Comparison of ENCODE assay signal across 8 mouse cellular contexts in the genomic region with DNA sequence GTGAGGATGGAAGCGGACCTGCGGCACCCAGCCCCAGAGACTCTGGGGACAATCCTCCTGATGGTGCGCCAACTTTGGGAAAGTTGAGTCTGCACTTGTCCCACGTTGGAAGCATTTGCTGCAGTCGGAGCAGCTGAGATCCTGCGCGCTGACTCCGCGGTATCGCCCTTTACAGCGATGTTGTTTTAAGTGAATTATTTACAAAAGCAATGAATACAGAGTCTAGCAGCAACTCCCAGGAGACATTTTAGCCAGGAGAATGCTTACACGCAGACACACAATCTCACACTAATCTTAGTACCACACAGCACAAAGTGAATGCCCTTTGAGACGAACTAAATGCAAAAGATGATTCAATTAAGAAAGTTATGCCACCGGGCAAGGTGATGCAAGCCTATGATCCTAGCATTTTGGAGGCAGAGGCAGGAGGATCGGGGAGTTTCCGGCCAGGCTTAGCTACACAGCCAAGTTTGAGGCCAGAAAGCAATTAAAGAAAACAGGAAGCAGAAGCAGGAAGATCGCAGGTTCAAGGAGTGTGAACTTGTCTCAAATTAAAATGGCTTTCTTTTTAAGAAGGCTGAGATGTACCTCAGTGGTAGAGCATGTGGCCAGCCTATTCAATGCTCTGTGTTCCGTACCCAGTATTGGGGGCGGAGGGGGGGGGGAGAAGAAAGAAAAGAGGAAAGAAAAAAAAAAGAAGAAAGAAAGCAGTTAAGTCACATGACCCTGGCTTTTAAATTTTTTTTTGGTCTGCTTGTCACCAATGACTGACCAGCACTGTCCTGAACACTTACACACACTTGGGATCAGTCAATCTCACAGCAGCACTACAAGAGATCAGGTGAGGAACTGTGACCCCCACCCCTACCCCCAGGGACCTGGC. TPM values are rescaled to one million over a fixed set of nuclear protein-coding genes. Genes with fewer than 3 reads are reported as not detected.
DNase-seq lines count a peak whose midpoint lies in the region; ATAC-seq and TF ChIP-seq lines count a peak whose summit lies in the region.

No protein-coding gene starts in this region.

- no peak for ATAC-seq in lung, embryonic 16.5 days (ENCODE audit: low read depth)
- ATAC-seq in embryonic facial prominence, embryonic 14.5 days (ENCODE audit: low read depth), result no peak
- no peak for ATAC-seq in kidney, embryonic 16.5 days (ENCODE audit: low FRiP score, low TSS enrichment)

- no peaks in the 10 kb centered on the region for H3K36me3 ChIP-seq in lung, embryonic 16.5 days (ENCODE audit: control insufficient read depth, insufficient read depth, low read length)
- no peaks in the 10 kb centered on the region for H3K36me3 ChIP-seq in embryonic facial prominence, embryonic 14.5 days (ENCODE audit: control insufficient read depth, insufficient read depth, low read length)
- H3K36me3 ChIP-seq in kidney, embryonic 16.5 days (ENCODE audit: insufficient read depth, low read length), result 0 out of 2 replicates have a peak, but pooled peaks cover 4% of the 10 kb centered on the region
- no peaks in the 10 kb centered on the region for H3K36me3 ChIP-seq in myocyte (ENCODE audit: control insufficient read depth, insufficient read depth)

- peak overlapping the region; percentile 24; the same call in 1 of the 2 replicates for H3K9ac ChIP-seq in lung, embryonic 16.5 days (ENCODE audit: low read length)
- peak overlapping the region; percentile 83 for H3K9ac ChIP-seq in embryonic facial prominence, embryonic 14.5 days (ENCODE audit: low read depth, low read length)
- peak overlapping the region; percentile 87 for H3K9ac ChIP-seq in kidney, embryonic 16.5 days (replicated peaks; ENCODE audit: low read length)

- peak overlapping the region; percentile 69 for H3K27ac ChIP-seq in lung, embryonic 16.5 days (ENCODE audit: low read length)
- no peak overlapping the region for H3K27ac ChIP-seq in embryonic facial prominence, embryonic 14.5 days (replicated peaks; ENCODE audit: low read depth, low read length)
- peak overlapping the region; percentile 76 for H3K27ac ChIP-seq in kidney, embryonic 16.5 days (ENCODE audit: low read length)

- peak overlapping the region; percentile 20 for H3K4me3 ChIP-seq in lung, embryonic 16.5 days (ENCODE audit: low read length)
- H3K4me3 ChIP-seq in embryonic facial prominence, embryonic 14.5 days (ENCODE audit: low read depth, low read length), result peak overlapping the region; percentile 78
- H3K4me3 ChIP-seq in kidney, embryonic 16.5 days (ENCODE audit: low read length), result peak overlapping the region; percentile 78
- peak overlapping the region; percentile 76 for H3K4me3 ChIP-seq in myocyte

- peaks cover 33% of the 10 kb centered on the region for H3K79me2 ChIP-seq in myocyte (ENCODE audit: control insufficient read depth, insufficient read depth)

- 61% methylated on average over 19 of the region's 19 CpGs for WGBS in lung, embryonic 16.5 days
- WGBS in embryonic facial prominence, embryonic 14.5 days, result 66% methylated on average over 19 of the region's 19 CpGs
- 49% methylated on average over 19 of the region's 19 CpGs for WGBS in kidney, embryonic 16.5 days

- H3K4me1 ChIP-seq in lung, embryonic 16.5 days (replicated peaks; ENCODE audit: control insufficient read depth, insufficient read depth, low read length), result peaks cover 22% of the 10 kb centered on the region
- peaks cover 23% of the 10 kb centered on the region for H3K4me1 ChIP-seq in embryonic facial prominence, embryonic 14.5 days (ENCODE audit: control insufficient read depth, insufficient read depth, low read length)
- H3K4me1 ChIP-seq in kidney, embryonic 16.5 days (ENCODE audit: insufficient read depth, low read length), result peaks cover 54% of the 10 kb centered on the region

- TF ChIP-seq POLR2A in myocyte (IDR thresholded peaks at IDR 0.05; ENCODE audit: insufficient read length, low read depth), result no peak

- no peak overlapping the region for H3ac ChIP-seq in myocyte (ENCODE audit: control insufficient read depth, insufficient read length)

- no peaks in the 10 kb centered on the region for H3K9me3 ChIP-seq in lung, embryonic 16.5 days (ENCODE audit: control insufficient read depth, low read length)
- no peaks in the 10 kb centered on the region for H3K9me3 ChIP-seq in embryonic facial prominence, embryonic 14.5 days (ENCODE audit: control insufficient read depth, low read length)
- no peaks in the 10 kb centered on the region for H3K9me3 ChIP-seq in kidney, embryonic 16.5 days (ENCODE audit: low read length)

- H3K4me2 ChIP-seq in lung, embryonic 16.5 days (ENCODE audit: low read depth, low read length), result peak overlapping the region; percentile 75
- peak overlapping the region; percentile 97 for H3K4me2 ChIP-seq in embryonic facial prominence, embryonic 14.5 days (ENCODE audit: low read depth, low read length)
- peak overlapping the region; percentile 97 for H3K4me2 ChIP-seq in kidney, embryonic 16.5 days (replicated peaks; ENCODE audit: low read depth, low read length)
- H3K4me2 ChIP-seq in myocyte (ENCODE audit: low read depth), result peak overlapping the region; percentile 95

- DNase-seq in lung, postnatal 25 days (ENCODE audit: low spot score), result no peak
- no peak for DNase-seq in embryonic facial prominence, embryonic 14.5 days (ENCODE audit: low spot score)
- no peak for DNase-seq in cerebellum, adult 11 months
- no peak for DNase-seq in gastrocnemius, adult 18-20 months (ENCODE audit: low spot score)
- DNase-seq in thymus, postnatal 10 days (ENCODE audit: low spot score in 2 of 2), result no peak

- no peaks in the 10 kb centered on the region for H3K27me3 ChIP-seq in lung, embryonic 16.5 days (ENCODE audit: control insufficient read depth, insufficient read depth, low read depth, low read length)
- no peaks in the 10 kb centered on the region for H3K27me3 ChIP-seq in embryonic facial prominence, embryonic 14.5 days (replicated peaks; ENCODE audit: control insufficient read depth, insufficient read depth, low read length)
- H3K27me3 ChIP-seq in kidney, embryonic 16.5 days (ENCODE audit: insufficient read depth, low read length), result no peaks in the 10 kb centered on the region
- no peaks in the 10 kb centered on the region for H3K27me3 ChIP-seq in myocyte (ENCODE audit: control insufficient read depth, insufficient read depth, insufficient read length)

TF ChIP-seq in myocyte, 11 proteins besides CTCF, POLR2A, EP300 and RAD21:
- TF ChIP-seq POLR2AphosphoS2 (IDR thresholded peaks at IDR 0.05; ENCODE audit: insufficient read length, low read depth), result no peak
- TF ChIP-seq USF1 (IDR thresholded peaks at IDR 0.05; ENCODE audit: low read depth), result peak; percentile 62

RNA-seq across cellular contexts. Expression of a gene that starts 2.0 kb away (rescaled TPM):
- 78.4 and 88.5 TPM in 2 replicates for polyA plus RNA-seq in lung, embryonic 16.5 days (2015; fragmentation: Nextera tagmentation; extraction: Ambion mirVana)
- polyA plus RNA-seq in embryonic facial prominence, embryonic 14.5 days (2014; fragmentation: Nextera tagmentation; extraction: Ambion mirVana), result 255 and 299 TPM in 2 replicates
- polyA plus RNA-seq in kidney, embryonic 16.5 days (2015; fragmentation: Nextera tagmentation; extraction: Ambion mirVana), result 130 and 138 TPM in 2 replicates
- 144 TPM for polyA plus RNA-seq in myocyte (2012; fragmentation: generic; extraction: Trizol)
- total RNA-seq in gastrocnemius, adult 18-20 months (2021), result 1 to 10 TPM; 4.7 to 6.0 TPM

RNA-seq across cellular contexts. Expression of a gene that starts 23.7 kb away (rescaled TPM):
- 14.5 and 15.0 TPM in 2 replicates for polyA plus RNA-seq in lung, embryonic 16.5 days (2015; fragmentation: Nextera tagmentation; extraction: Ambion mirVana)
- 8.6 and 10.1 TPM in 2 replicates for polyA plus RNA-seq in embryonic facial prominence, embryonic 14.5 days (2014; fragmentation: Nextera tagmentation; extraction: Ambion mirVana)
- polyA plus RNA-seq in kidney, embryonic 16.5 days (2015; fragmentation: Nextera tagmentation; extraction: Ambion mirVana), result 20.4 and 22.4 TPM in 2 replicates
- polyA plus RNA-seq in myocyte (2012; fragmentation: generic; extraction: Trizol), result 4.0 TPM
- total RNA-seq in gastrocnemius, adult 18-20 months (2021), result 1 to 10 TPM; 1.2 to 1.3 TPM

Comparison
In these comparisons a context has a peak if more than half of its experiments do, and no peak if none do; other contexts are left out.
1. H3K4me3 ChIP-seq: peak in every context shown above with its lines; median percentile 78 in embryonic facial prominence, embryonic 14.5 days; 78 in kidney, embryonic 16.5 days; 76 in myocyte; 20 in lung, embryonic 16.5 days.
2. H3K9ac ChIP-seq: peak in every context shown above with its lines; median percentile 87 in kidney, embryonic 16.5 days; 83 in embryonic facial prominence, embryonic 14.5 days; 24 in lung, embryonic 16.5 days.